Mouse (Mus musculus) testis, adult 2 months (tissue): ENCODE results near the gene Cdkal1.

Source experiments
- CTCF ChIP-seq: fragments of 200-500 bp; IDR thresholded peaks from 2 replicates; pipeline ENCODE4 v1.5.1; 2012; ENCODE audit warnings: low read depth, mild to moderate bottlenecking, inconsistent platforms, low read length, moderate library complexity; ENCODE audit not compliant: control insufficient read depth, insufficient read depth, insufficient replicate concordance
- POLR2A ChIP-seq: fragments of 200-500 bp; IDR thresholded peaks from 2 replicates; pipeline ENCODE4 v1.6.1; 2012; ENCODE audit warnings: low read depth, mild to moderate bottlenecking, inconsistent platforms, low read length, moderate library complexity; ENCODE audit not compliant: control insufficient read depth

- TF ChIP-seq POLR2A (no peak), CTCF (no peak)
These were observed 537.8 kb downstream of the Cdkal1 start for GRCm38 (mm10) chr13:29317703-29318102.
